Mouse (Mus musculus): ENCODE results near the gene Ptprt. TPM values are rescaled to one million over a fixed set of nuclear protein-coding genes. Genes with fewer than 3 reads are reported as not detected.

The Ptprt gene
- polyA plus RNA-seq, 1 experiment, result not detected

DNA sequence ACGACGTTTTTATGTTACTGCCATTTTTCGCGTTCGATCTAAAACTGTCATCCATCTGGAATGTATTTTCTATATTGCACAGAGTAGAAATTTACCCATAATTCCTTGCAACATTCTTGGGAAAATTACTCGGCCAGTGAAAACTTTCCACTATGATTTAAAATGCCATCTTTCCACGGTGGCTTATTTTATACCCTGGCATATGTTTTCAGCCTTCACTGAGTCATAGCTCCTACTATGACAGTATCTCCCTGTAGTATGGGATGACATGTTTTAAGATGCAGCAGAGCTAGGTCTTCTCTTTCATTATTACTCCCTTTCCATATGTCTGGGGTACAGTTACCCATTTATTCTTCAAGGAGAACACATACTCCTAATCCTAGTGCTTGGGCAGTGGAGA is 753.7 kb downstream of the Ptprt start:
- Histone ChIP-seq H3K4me3 (ENCODE audit: insufficient read depth, low read depth, low read length) (no peak overlapping the region), H3K27ac (replicated peaks; ENCODE audit: low read depth, low read length) (no peak overlapping the region), H3K4me1 (ENCODE audit: control insufficient read depth, insufficient read depth, insufficient read length, low read length) (no peaks in the 10 kb centered on the region)

- Histone ChIP-seq H3K4me3 (ENCODE audit: insufficient read depth, low read depth, low read length) (no peak overlapping the region), H3K27ac (replicated peaks; ENCODE audit: low read depth, low read length) (no peak overlapping the region), H3K4me1 (ENCODE audit: control insufficient read depth, insufficient read depth, insufficient read length, low read length) (no peaks in the 10 kb centered on the region)
Observed at GRCm38 (mm10) chr2:161902196-161902595, 758.8 kb downstream of the Ptprt start.

DNA sequence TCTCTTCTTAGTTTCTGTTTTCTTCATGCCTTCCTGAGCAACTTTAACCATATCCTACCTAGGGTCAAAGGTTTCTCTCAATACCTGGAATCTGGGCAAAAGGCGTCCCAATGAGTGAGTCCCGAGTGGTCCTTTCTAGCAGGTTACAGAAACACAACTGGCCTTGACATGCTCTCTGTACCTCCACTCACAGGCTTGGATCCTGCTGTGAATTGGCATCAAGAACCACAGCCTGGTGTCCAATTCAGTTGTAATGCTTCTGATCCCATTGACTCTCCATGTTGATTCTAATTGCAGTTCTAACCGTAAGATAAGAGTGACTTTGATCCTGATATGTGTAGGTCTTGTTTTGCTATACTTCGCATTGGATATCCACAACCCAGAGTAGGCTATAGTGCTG is 776.5 kb downstream of the Ptprt start:
- H3K4me1 ChIP-seq (ENCODE audit: control insufficient read depth, insufficient read depth, insufficient read length, low read length), result no peaks in the 10 kb centered on the region
- no peak overlapping the region for H3K4me3 ChIP-seq (ENCODE audit: insufficient read depth, low read depth, low read length)
- H3K27ac ChIP-seq (replicated peaks; ENCODE audit: low read depth, low read length), result no peak overlapping the region

- H3K4me3 ChIP-seq (ENCODE audit: insufficient read depth, low read depth, low read length), result no peak overlapping the region
- H3K4me1 ChIP-seq (ENCODE audit: control insufficient read depth, insufficient read depth, insufficient read length, low read length), result no peaks in the 10 kb centered on the region
- H3K27ac ChIP-seq (replicated peaks; ENCODE audit: low read depth, low read length), result no peak overlapping the region
Observed at GRCm38 (mm10) chr2:161882580-161882979, 778.4 kb downstream of the Ptprt start.

DNA sequence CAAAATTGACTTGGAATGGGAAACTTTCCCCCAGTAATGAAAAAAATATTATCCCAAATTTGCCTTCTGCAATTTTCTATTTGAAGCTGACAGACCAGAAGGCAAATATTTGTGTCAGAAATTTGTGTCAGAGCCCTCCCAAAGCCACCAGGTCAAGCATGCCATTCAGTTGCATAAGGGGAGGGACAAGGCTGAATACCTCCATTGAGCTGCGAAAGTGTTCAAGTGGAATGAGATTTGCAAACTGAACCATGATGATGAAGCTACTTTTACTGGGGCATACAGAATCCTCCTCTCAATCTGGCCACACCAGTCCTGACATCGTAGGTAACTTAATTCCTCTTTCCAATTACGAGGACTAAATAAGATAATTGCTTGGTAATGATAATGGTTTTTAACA is 780.0 kb downstream of the Ptprt start:
- H3K4me1 ChIP-seq (ENCODE audit: control insufficient read depth, insufficient read depth, insufficient read length, low read length), result no peaks in the 10 kb centered on the region
- no peak overlapping the region for H3K27ac ChIP-seq (replicated peaks; ENCODE audit: low read depth, low read length)
- H3K4me3 ChIP-seq (ENCODE audit: insufficient read depth, low read depth, low read length), result no peak overlapping the region

GRCm38 (mm10) chr2:161865231-161865630 is 795.7 kb downstream of the Ptprt start:
- H3K27ac ChIP-seq (replicated peaks; ENCODE audit: low read depth, low read length), result no peak overlapping the region
- no peaks in the 10 kb centered on the region for H3K4me1 ChIP-seq (ENCODE audit: control insufficient read depth, insufficient read depth, insufficient read length, low read length)
- no peak overlapping the region for H3K4me3 ChIP-seq (ENCODE audit: insufficient read depth, low read depth, low read length)

DNA sequence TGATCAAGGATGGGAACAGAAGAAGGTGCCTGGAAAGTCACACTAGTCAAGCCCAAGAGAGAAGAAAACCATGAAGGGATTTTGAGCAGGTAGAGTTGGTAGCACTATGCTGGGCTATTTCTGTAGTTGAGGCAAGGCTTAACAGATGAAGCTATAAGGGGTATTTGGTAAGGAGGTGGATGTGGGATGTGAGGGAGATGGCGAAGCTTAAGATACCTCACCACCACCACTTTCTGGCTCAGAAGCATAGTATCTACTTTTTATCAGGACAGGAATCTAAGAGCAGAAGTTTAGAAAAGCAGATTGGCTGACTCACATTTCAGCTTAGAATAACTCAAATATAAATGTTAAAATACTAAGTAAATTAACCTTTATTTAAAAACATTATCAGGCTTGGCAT is 802.1 kb downstream of the Ptprt start:
- H3K4me1 ChIP-seq (ENCODE audit: control insufficient read depth, insufficient read depth, insufficient read length, low read length), result no peaks in the 10 kb centered on the region
- H3K27ac ChIP-seq (replicated peaks; ENCODE audit: low read depth, low read length), result no peak overlapping the region
- H3K4me3 ChIP-seq (ENCODE audit: insufficient read depth, low read depth, low read length), result no peak overlapping the region

- no peak overlapping the region for H3K27ac ChIP-seq (replicated peaks; ENCODE audit: low read depth, low read length)
- H3K4me1 ChIP-seq (ENCODE audit: control insufficient read depth, insufficient read depth, insufficient read length, low read length), result no peaks in the 10 kb centered on the region
- H3K4me3 ChIP-seq (ENCODE audit: insufficient read depth, low read depth, low read length), result no peak overlapping the region
Observed at GRCm38 (mm10) chr2:161858361-161858760, 802.6 kb downstream of the Ptprt start.

GRCm38 (mm10) chr2:161835001-161835400 is 825.9 kb downstream of the Ptprt start:
- Histone ChIP-seq H3K4me3 (ENCODE audit: insufficient read depth, low read depth, low read length) (no peak overlapping the region), H3K4me1 (ENCODE audit: control insufficient read depth, insufficient read depth, insufficient read length, low read length) (no peaks in the 10 kb centered on the region), H3K27ac (replicated peaks; ENCODE audit: low read depth, low read length) (no peak overlapping the region)

- no peak overlapping the region for H3K4me3 ChIP-seq (ENCODE audit: insufficient read depth, low read depth, low read length)
- no peak overlapping the region for H3K27ac ChIP-seq (replicated peaks; ENCODE audit: low read depth, low read length)
- H3K4me1 ChIP-seq (ENCODE audit: control insufficient read depth, insufficient read depth, insufficient read length, low read length), result no peaks in the 10 kb centered on the region
Observed at GRCm38 (mm10) chr2:161833846-161834245, 827.1 kb downstream of the Ptprt start.

DNA sequence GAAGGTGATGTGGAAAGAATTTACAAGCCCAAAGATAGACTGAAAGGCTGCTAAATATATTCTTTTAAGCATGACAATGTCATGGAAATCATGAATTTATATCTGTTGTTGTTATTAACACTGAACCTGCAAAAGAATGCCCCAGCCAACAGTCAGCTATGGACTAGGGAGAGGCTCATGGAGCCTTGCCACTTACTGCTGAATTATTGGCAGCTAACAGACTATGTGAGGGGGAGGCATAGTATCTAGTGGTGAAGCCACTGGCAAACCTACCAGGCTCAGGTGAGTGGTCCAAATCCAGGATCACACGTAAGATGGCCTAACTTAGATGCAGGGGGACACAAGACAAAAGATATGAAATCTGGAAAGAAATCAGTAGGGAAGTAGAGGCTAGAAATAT is 847.6 kb downstream of the Ptprt start:
- Histone ChIP-seq H3K4me3 (ENCODE audit: insufficient read depth, low read depth, low read length) (no peak overlapping the region), H3K27ac (replicated peaks; ENCODE audit: low read depth, low read length) (no peak overlapping the region), H3K4me1 (ENCODE audit: control insufficient read depth, insufficient read depth, insufficient read length, low read length) (no peaks in the 10 kb centered on the region)

GRCm38 (mm10) chr2:161808086-161808801 is 852.7 kb downstream of the Ptprt start:
- H3K27ac ChIP-seq (replicated peaks; ENCODE audit: low read depth, low read length), result no peak overlapping the region
- no peak overlapping the region for H3K4me3 ChIP-seq (ENCODE audit: insufficient read depth, low read depth, low read length)
- H3K4me1 ChIP-seq (ENCODE audit: control insufficient read depth, insufficient read depth, insufficient read length, low read length), result no peaks in the 10 kb centered on the region

DNA sequence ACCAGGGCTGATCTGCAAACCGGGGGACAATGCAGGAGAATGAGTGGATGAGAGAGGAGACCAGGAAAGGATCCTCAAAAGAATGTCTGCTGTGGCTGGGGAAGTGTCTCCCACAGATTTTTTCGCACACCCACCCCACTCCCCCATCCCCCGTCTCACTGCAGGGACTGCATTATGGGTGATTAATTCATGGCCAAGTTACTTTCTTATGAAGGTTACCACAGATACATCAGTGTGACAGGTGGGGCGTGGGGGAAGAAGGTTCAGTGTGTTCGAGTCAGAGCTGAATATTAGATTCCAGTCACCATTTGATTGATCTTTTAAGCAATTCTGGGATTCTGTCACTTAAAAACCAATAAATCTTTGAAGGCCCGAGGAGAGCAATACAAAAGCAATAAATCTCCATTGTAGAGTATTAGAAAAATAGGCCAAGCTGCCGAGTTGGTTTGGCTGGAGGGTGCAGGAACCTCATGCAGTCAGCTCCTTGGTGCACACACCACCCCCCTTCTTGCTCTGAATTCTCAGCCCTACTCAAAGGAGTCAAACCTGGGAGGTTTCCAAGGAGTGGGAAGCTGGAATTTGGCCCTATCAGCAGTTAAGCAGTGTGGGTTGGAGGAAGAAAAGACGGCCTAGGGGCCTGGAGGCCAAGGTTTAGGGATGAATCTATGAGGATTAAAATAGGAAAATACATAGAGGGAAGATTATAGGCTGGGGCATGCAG is 854.5 kb downstream of the Ptprt start:
- Histone ChIP-seq H3K4me1 (ENCODE audit: control insufficient read depth, insufficient read depth, insufficient read length, low read length) (no peaks in the 10 kb centered on the region), H3K27ac (replicated peaks; ENCODE audit: low read depth, low read length) (no peak overlapping the region), H3K4me3 (ENCODE audit: insufficient read depth, low read depth, low read length) (no peak overlapping the region)

- H3K4me1 ChIP-seq (ENCODE audit: control insufficient read depth, insufficient read depth, insufficient read length, low read length), result no peaks in the 10 kb centered on the region
- no peak overlapping the region for H3K27ac ChIP-seq (replicated peaks; ENCODE audit: low read depth, low read length)
- no peak overlapping the region for H3K4me3 ChIP-seq (ENCODE audit: insufficient read depth, low read depth, low read length)
Observed at GRCm38 (mm10) chr2:161799946-161800345, 861.0 kb downstream of the Ptprt start.

- Histone ChIP-seq H3K27ac (replicated peaks; ENCODE audit: low read depth, low read length) (no peak overlapping the region), H3K4me3 (ENCODE audit: insufficient read depth, low read depth, low read length) (no peak overlapping the region), H3K4me1 (ENCODE audit: control insufficient read depth, insufficient read depth, insufficient read length, low read length) (no peaks in the 10 kb centered on the region)
Observed at GRCm38 (mm10) chr2:161767528-161767927, 893.4 kb downstream of the Ptprt start.

DNA sequence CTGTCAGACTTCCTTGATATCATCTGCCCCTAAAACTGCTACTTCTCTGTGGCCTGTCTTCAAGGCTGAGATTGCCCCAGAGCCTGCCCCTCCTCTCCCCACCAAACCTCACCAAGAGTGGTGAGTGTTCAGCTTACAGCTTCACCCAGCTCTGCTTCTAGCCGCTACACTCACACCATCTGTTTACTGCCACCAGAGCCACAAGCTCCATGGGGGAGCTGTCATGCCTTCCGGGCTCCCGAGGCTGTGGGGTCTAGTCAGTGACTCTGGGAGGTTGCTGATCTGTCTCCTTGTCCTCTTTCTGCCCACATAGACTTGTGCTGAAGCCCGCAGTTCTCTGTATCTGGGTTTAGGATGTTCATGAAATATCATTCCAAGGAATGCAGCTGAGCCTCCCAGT is 947.9 kb downstream of the Ptprt start:
- H3K27ac ChIP-seq (replicated peaks; ENCODE audit: low read depth, low read length), result no peak overlapping the region
- H3K4me1 ChIP-seq (ENCODE audit: control insufficient read depth, insufficient read depth, insufficient read length, low read length), result no peaks in the 10 kb centered on the region
- H3K4me3 ChIP-seq (ENCODE audit: insufficient read depth, low read depth, low read length), result no peak overlapping the region

Measured in brown adipose tissue, adult 24 weeks (tissue).